Mouse (Mus musculus) T-helper 17 cell (primary cell): ENCODE data around the gene Psg22.
"Not testable (repeated sequence)": the region's sequence is repeated elsewhere in the genome, so short reads cannot be mapped to it uniquely, and the experiment has no call there.

Experiments used
- in situ Hi-C, 2 experiments: fragments of 300-600 bp; cut with MboI, MseI; formaldehyde crosslinking; loops; 1 replicate in 1 of 2; 2 replicates in 1 of 2; pipeline ENCODE4 v1.15.1; 2025; ENCODE audit warnings: high pct_unique_total_duplicates in 2 of 2

Psg22 gene

DNA sequence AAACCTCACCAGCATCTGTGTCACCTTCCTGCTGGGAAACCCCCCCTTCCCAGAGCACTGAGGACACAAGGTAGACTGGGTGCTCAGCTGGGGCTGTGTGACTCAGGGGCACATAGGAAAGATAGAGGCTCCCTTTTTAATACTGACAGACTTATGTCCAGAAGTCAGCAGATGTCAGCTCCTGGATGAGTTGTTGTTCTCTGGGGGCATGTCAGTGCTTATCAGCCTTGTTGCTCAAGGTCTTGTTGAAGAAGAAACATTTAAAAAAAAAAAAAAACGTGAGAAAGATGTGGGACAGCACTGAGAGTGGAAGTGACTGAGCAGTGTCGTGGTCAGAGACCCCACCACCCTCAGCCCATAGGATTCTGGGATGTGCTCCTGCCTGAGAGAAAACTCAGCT is at the start of gene Psg22:
Psg22 (plus strand) TSS at position 301 of the 400 bp plus-strand sequence.
- in situ Hi-C loops: no loop called here

- in situ Hi-C loops: loop anchor here in 1 of 2 experiments (10.0 kb wide), 1 partner anchor 705 kb away; the partner anchor contains the start of gene Ceacam11
Measured at GRCm38 (mm10) chr7:18679772-18680171, 38.1 kb upstream of the Psg22 start.

GRCm38 (mm10) chr7:18685586-18685985 is 32.3 kb upstream of the Psg22 start:
- in situ Hi-C loops: loop anchor here in 1 of 2 experiments (10.0 kb wide), 1 partner anchor 711 kb away; the partner anchor contains the start of gene Ceacam11

DNA sequence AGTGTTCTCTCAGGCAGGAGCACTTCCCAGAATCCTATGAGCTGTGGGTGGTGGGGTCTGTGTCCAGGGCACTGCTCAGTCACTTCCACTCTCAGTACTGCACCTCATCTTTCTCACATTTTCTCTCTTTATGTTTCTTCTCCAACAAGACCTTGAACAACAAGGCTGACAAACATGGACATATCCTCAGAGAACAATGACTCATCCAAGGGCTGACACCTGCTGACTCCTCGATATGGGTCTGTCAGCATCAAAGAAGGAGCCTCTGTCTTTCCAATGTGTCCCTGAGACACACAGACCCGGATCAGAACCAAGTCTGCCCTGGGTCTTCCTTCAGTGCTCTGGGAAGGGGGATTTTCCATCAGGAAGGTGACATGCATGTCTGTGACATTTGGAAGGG is 31.8 kb upstream of the Psg22 start, which contains the start of gene Psg20:
Psg20 (minus strand) TSS at position 101 of the 400 bp plus-strand sequence.
- in situ Hi-C loops: loop anchor here in 1 of 2 experiments (10.0 kb wide), 1 partner anchor 711 kb away; the partner anchor contains the start of gene Ceacam11

- in situ Hi-C loops: not testable (repeated sequence)
Measured at GRCm38 (mm10) chr7:18710331-18710730, 7.6 kb upstream of the Psg22 start.

DNA sequence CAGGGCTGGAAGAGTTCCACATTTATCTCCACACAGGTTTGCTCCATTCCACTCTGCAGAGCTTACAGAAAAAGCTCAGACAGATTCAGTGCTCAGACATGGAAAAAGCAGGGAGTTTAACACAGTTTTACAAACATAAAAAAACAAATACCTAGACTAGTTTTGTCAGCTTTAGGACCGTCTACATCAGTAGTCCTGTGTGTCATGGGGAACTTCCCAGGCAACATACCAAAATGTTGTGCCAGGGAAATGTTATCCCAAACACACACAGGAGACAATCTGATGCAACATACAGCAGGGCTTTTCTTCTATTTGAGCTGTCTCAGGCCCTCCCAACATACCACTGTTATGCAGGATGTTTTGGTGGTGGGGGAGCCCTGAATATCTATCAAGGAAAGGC is 7.0 kb upstream of the Psg22 start:
- in situ Hi-C loops: no loop called here

DNA sequence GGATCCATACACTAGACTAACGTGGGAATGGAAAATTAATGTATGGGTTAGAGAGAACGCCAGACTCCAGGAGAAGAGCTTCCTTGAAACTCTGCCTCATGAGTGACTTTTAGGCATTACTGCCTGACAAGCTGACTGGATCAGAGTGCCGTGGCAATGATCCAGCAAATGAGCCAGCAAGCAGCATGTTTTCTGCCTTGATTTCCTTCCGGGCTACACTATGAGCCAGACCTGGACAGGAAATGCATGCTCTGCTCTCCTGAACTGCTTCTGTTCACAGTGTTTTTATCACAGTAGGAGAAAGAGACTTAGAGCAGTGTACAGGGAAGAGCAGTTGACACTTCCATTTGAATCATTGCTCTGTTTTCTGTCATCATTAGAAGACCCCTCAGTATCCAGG is 2.3 kb upstream of the Psg22 start:
- in situ Hi-C loops: no loop called here

DNA sequence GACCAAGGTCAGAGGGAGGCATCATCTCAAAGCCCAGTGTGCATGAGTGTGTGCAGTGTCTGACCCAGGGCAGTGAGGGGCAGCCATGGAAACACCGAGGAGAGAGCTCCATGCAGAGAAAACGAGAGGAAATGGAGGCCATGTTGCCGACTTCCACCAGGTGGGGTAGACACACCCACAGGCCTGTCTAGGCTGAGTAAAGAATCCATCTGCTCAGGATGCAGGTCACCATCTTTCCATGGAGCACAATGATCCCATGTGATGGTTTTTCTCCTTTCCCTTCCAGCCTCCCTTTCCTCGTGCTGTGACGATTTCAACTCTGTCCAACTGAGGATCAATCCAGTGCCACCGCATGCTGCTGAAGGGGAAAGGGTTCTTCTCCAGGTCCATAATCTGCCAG is 6.1 kb downstream of the Psg22 start:
- in situ Hi-C loops: loop anchor here in 1 of 2 experiments (5.0 kb wide), 1 partner anchor 78 kb away; no protein-coding TSS in a partner anchor

DNA sequence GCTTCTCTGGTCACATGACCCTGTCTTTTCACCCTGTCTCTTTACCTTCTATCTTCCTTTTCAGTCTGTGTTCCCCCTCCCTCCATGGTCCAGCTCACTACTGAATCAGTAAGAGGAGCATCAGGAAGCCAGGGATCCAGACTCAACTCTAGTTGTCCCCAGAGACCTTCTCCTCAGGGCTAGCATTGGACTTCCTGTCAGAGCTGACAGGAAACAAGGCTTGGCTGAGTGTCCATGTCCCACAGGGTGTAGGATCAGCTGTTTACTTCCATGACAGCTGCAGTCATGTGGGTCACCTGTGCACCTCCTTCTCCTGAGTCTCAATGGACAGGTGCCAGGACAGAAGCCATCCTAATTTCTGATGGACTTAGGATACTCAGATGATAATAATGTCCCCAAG is 8.0 kb downstream of the Psg22 start:
- in situ Hi-C loops: not testable (repeated sequence)

DNA sequence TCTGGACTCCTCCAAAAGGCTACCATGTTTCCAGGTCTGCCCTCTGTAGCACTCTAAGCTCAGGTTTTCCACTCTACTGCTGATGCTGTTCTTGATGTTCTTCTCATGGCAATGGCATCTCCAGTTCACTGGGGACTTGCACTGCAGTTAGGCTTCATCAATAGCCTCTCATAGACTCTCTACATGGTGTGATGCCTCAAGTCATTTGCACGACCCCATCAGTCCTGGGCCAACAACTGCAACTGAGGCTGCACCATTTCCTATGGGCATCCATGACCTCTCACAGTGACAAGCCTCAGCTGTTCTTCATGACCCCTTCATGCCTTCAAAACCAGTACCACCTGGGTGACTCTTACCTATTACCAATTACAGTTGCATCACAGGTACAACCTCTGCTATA is 10.5 kb downstream of the Psg22 start:
- in situ Hi-C loops: no loop called here

- in situ Hi-C loops: no loop called here
Measured at GRCm38 (mm10) chr7:18733111-18733510, 15.2 kb downstream of the Psg22 start.

GRCm38 (mm10) chr7:18734451-18734850 is 16.6 kb downstream of the Psg22 start:
- in situ Hi-C loops: no loop called here

- in situ Hi-C loops: loop anchor here in 1 of 2 experiments (5.0 kb wide), 1 partner anchor 126 kb away; the partner anchor contains the start of gene Pglyrp1
Measured at GRCm38 (mm10) chr7:18746189-18746860, 28.4 kb downstream of the Psg22 start.

- in situ Hi-C loops: loop anchor here in 1 of 2 experiments (5.0 kb wide), 1 partner anchor 125 kb away; the partner anchor contains the start of gene Pglyrp1
Measured at GRCm38 (mm10) chr7:18747420-18747819, 29.5 kb downstream of the Psg22 start.

DNA sequence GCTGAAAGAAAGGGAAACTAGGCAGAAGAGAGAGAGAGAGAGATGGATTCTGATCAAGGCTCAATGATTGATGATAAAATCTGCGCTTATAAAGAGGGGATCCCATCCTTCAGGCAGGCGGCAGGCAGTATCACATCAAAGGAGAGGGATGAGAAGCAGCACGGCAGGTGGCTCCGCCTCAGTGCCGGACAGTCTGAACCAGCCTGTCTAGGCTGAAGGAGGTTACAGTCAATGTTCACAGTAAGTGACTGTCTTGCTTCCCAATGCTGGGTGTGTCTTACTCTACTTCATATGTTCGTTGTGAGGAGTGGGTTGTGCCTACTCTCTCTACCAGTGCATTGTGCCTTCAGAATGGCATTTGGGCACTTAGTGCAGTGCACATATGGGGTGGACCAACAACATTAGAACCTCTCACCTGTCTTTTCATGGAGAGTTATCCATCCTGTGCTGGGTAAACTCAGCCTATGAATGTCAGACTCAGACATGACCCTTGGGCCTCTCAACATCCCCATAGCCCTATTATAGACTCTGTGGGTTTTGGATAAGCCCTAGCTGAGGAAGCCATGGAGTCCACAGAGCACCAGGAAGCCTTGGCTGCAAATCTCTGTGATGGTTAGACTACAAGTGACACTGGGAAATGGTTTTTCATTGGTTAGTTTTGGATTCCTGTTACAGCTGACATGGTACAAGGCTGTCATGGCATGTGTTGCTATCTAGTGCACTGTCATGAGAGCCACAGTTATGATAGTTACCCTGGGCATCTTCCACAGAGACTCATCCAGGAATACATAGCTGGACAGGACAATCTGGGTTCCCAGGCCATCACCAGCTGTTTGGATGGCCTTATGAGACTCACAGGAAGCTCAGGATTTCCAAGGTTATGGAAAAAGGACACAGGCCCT is 31.4 kb downstream of the Psg22 start:
- in situ Hi-C loops: loop anchor here in 1 of 2 experiments (5.0 kb wide), 1 partner anchor 123 kb away; the partner anchor contains the start of gene Pglyrp1

GRCm38 (mm10) chr7:18749896-18750477 is 32.1 kb downstream of the Psg22 start:
- in situ Hi-C loops: loop anchor here in 1 of 2 experiments (5.0 kb wide), 1 partner anchor 122 kb away; the partner anchor contains the start of gene Pglyrp1

DNA sequence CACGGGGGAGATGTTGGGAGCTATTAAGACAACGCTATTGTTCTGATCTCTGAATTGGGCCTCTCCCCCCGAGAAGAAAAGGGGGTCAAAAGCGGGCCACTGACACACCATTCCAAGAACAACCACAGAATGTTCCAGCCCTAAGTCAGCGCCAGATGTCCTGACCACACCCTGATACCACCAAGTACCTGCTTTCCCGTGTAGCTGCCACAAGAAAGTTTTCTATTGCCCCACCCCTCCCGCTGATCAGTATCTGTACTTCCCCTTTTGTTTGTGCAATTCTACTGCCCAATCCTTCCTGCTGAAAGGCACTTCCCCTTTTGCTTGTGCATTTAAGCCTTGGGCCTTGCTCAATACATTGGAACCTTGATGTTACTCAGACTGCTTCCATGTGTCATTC is 42.3 kb downstream of the Psg22 start:
- in situ Hi-C loops: not testable (repeated sequence)

DNA sequence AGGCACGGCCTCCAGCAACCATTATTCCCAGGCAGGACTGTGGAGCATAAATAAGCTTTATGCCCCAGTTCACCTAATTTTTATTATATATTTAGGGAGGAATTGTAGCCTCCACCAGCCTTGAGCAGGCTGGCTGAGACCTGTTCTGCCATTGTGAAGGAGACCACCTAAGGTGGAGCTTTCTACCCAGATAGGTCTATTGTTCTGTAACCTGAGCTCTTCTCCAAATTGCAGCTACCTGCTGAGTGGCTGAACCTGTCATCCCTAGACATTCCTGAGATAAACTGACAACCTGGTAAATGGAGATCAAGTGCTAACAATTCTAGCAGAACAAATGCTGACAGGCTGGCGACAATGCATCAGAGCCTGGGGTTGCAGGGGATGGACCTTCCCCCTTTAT is 45.0 kb downstream of the Psg22 start:
- in situ Hi-C loops: not testable (repeated sequence)
